Mouse (Mus musculus) small intestine, adult 2 months (tissue): ENCODE data around the gene Mlx. TPM values are rescaled to one million over a fixed set of nuclear protein-coding genes. Genes with fewer than 3 reads are reported as not detected.

Experiments used
- H3K27ac ChIP-seq: fragments of 200-500 bp; 2 replicates; pipeline ENCODE4 v1.5.1; 2012; ENCODE audit warnings: low read depth, low read length, control low read depth, inconsistent platforms; ENCODE audit not compliant: insufficient read depth
- H3K27me3 ChIP-seq: fragments of 200-500 bp; 2 replicates; pipeline ENCODE4 v1.6.1; 2012; ENCODE audit warnings: mild to moderate bottlenecking, moderate library complexity, low read length, inconsistent platforms; ENCODE audit not compliant: control insufficient read depth, insufficient read depth
- H3K36me3 ChIP-seq: fragments of 200-500 bp; 2 replicates; pipeline ENCODE4 v1.6.1; 2012; ENCODE audit warnings: mild to moderate bottlenecking, low read length, control low read depth, inconsistent platforms; ENCODE audit not compliant: control insufficient read depth, insufficient read depth
- H3K4me1 ChIP-seq: fragments of 200-500 bp; 2 replicates; pipeline ENCODE4 v1.6.1; 2012; ENCODE audit warnings: low read length, inconsistent platforms, mixed read lengths; ENCODE audit not compliant: control insufficient read depth, insufficient read depth, insufficient read length
- H3K4me3 ChIP-seq: fragments of 200-500 bp; 2 replicates; pipeline ENCODE4 v1.5.1; 2012; ENCODE audit warnings: low read depth, mild to moderate bottlenecking, control low read depth, inconsistent platforms, low read length, moderate library complexity
- CTCF ChIP-seq: fragments of 200-500 bp; IDR thresholded peaks from 2 replicates; pipeline ENCODE4 v1.5.1; 2012; ENCODE audit warnings: low read depth, mild to moderate bottlenecking, control low read depth, inconsistent platforms, low read length, moderate library complexity, mixed read lengths; ENCODE audit not compliant: insufficient replicate concordance, insufficient read length; ENCODE audit errors: extremely low read depth
- POLR2A ChIP-seq: fragments of 200-500 bp; IDR thresholded peaks from 2 replicates; pipeline ENCODE4 v1.6.1; 2012; ENCODE audit warnings: low read depth, mild to moderate bottlenecking, control low read depth, inconsistent platforms, low read length, moderate library complexity
- WGBS: fragments of 180-500 bp; shearing (Covaris S2); methylation state at CpG from one replicate; pipeline ENCODE4 v1.1.7; 2018; 5-methylcytosine and 5-hydroxymethylcytosine counted together
- polyA plus RNA-seq: library from polyadenylated mRNA; depleted of rRNA; stranded (reverse); fragments of >200 nt; gene quantifications from 2 replicates; pipeline ENCODE4 v1.2.3, GENCODE M21; 2012

The Mlx gene
- polyA plus RNA-seq, 1 experiment: 100 TPM

DNA sequence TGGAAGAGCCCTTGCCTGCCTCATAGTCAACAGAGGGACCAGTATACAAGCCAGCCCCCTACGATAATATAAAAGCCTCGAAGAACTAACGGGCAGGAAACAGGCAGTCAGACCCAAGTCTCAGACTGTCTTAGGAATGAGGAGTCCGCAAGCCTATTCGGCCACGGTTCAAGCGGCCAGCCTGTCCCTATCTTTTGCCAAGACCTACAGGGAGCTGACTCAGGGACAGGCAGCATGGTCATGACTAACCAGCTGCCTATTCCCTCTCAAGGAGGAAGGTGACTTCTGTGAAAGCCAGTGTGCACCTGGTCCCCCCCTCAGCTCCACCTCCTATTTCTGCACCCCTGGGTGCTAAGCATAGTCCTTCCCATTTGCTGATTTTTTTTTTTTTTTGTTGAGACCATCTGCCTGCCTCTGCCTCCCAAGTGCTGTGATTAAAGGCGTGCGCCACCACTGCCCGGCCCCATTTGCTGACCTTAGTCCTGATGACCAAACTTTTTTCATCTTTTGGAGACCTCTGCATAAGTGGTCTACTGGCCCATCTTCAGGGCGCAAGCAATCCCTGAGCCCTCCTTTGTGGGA lies 42.0 kb downstream of the Mlx start:
- Histone ChIP-seq H3K27ac (no peak overlapping the region), H3K4me1 (peaks cover 6% of the 10 kb centered on the region), H3K4me3 (no peak overlapping the region), H3K27me3 (no peaks in the 10 kb centered on the region), H3K36me3 (peaks cover 10% of the 10 kb centered on the region)
- 84% methylated on average over 11 of the region's 11 CpGs for WGBS
- TF ChIP-seq POLR2A (no peak), CTCF (no peak)

DNA sequence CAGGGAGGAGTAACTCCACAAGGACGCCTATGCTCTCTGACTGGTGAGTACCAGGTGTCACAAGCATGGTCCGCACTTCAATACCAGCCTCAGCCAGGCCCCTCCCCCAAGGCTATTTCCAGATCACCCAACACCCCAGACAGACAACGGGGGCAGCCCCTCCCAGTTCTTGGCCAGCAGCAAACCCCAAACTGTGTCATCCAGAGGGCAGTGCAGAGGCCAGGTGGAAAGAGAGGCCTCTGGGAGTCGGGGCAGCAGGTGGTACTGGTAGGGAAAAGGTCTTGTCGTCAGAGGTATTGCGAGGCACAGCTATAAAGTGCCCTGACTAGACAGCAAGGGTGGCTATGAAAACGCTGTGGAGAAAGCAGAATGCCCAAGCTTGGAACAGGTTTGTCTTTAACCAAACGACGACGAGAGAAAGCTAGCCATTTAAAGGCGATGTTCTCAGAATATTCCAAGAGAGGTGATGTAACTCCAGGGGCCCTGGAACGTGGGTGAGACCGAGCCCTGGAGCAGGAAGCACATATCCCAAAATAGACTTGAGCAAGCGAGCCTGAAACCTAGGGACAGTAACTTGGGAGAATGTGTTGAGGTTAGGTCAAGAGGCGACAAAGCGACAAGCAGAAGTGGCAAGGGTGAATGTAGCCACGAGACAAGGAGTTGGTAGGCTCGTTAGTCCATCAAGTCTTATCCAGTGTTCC lies 43.1 kb downstream of the Mlx start:
- 25% methylated on average over 18 of the region's 18 CpGs for WGBS
- Histone ChIP-seq H3K36me3 (peaks cover 10% of the 10 kb centered on the region), H3K4me3 (no peak overlapping the region), H3K4me1 (peaks cover 6% of the 10 kb centered on the region), H3K27me3 (no peaks in the 10 kb centered on the region), H3K27ac (no peak overlapping the region)
- TF ChIP-seq CTCF (no peak), POLR2A (no peak)

DNA sequence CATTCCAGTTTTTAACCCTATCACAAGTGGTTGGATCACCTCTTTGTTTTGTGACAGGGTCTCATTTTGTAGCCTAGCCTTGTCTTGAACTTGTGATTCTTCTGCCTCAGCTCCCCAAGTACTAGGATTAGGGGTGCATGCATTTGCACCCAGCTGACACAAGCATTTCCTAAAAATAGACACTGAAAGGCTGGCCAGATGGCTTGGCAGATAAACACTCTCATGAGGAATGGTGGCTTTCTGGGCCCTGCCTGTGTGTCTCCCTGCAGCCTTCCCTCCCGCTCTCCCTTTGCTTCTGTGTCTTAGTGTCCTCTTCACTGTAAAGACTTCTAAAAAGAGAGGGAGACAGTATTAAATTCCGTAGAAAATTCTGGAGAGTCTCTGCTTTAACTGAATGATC lies 44.1 kb downstream of the Mlx start:
- H3K36me3 ChIP-seq: peaks cover 4% of the 10 kb centered on the region
- 87% methylated on average over 2 of the region's 2 CpGs for WGBS
- TF ChIP-seq POLR2A (no peak), CTCF (no peak)

DNA sequence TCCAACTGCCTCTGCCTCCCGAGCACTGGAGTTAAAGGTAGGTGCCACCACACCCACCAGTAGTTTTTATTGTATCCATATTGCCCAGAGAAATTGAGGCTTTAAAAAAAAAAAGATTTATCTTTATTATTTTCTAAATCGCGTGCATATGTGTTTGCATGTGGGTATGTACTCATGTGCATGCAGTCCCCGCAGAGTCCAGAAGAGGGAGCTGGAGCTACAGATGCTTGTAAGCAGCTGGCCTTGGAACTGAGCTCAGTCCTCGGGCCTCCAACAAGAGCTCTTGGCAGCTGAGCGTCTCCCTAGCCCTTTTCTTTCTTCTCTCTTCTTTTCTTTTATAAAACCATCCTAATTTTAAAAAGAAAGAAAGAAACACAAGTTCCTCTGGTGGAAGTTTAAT lies 44.6 kb downstream of the Mlx start:
- no peak overlapping the region for H3K27ac ChIP-seq
- peak; percentile 46; the same call in 1 of the 2 replicates for TF ChIP-seq CTCF
- no peak for TF ChIP-seq POLR2A
- H3K4me3 ChIP-seq: no peak overlapping the region
- H3K36me3 ChIP-seq: no peaks in the 10 kb centered on the region
- peaks cover 6% of the 10 kb centered on the region for H3K4me1 ChIP-seq
- no peaks in the 10 kb centered on the region for H3K27me3 ChIP-seq
- 82% methylated on average over 6 of the region's 6 CpGs for WGBS

More for the DNA sequence above, 44.1 kb downstream of the Mlx start:
- H3K4me3 ChIP-seq: no peak overlapping the region
- H3K27ac ChIP-seq: no peak overlapping the region
- H3K27me3 ChIP-seq: no peaks in the 10 kb centered on the region
- peaks cover 6% of the 10 kb centered on the region for H3K4me1 ChIP-seq

DNA sequence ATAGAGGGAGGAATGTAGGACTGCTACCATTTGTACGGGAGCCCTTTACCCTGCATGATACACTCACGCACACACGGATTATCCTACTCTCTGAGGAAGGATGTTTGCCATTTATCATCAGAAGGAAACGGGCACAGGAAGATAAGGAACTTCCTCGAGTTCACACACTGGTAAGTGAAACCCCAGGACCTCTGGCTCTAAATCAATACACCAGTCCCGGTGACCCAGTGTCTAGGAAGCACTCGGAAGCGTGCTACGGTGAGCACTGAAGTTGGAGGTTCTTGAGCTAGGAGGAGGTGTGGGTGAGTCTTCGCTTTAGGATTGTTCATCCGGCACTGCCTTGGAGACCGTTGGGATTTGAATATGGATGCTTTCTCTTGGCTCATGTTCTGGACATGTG lies 46.0 kb downstream of the Mlx start:
- Histone ChIP-seq H3K36me3 (no peaks in the 10 kb centered on the region), H3K4me1 (peaks cover 6% of the 10 kb centered on the region), H3K4me3 (no peak overlapping the region), H3K27ac (no peak overlapping the region), H3K27me3 (no peaks in the 10 kb centered on the region)
- 49% methylated on average over 12 of the region's 12 CpGs for WGBS
- TF ChIP-seq POLR2A (no peak), CTCF (no peak)

DNA sequence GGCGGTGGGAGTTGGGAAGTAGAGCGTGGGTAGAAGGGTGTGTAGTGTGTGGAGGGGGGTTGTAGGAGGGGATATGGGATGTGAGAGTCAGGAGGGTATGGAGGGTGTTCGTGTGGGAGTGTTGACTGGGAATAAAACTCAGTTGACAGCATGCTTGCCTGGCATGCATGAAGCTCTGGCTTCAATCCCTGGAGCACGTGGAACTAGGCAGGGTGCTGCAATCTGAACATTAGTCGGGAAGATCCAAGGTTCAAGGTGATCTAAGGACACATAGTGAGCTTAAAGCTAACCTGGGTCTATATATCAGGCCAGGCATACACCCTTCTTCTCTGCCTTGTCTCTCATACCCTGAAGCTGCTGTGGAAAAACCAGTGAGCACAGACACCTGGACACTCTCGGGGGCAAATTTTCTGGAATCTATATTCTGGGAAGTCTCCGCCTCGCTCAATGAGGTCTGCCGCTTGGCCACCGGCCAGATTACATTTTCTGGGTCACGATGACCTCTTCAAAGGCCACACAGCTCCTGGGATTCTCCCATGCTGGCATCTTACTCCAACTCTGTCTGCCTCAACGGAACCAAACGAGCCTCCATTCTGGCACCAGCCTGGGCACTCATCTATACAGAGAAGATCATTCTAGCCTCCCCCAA lies 47.3 kb downstream of the Mlx start:
- no peak overlapping the region for H3K27ac ChIP-seq
- no peaks in the 10 kb centered on the region for H3K36me3 ChIP-seq
- no peaks in the 10 kb centered on the region for H3K27me3 ChIP-seq
- TF ChIP-seq POLR2A: no peak
- TF ChIP-seq CTCF: no peak
- peaks cover 6% of the 10 kb centered on the region for H3K4me1 ChIP-seq
- no peak overlapping the region for H3K4me3 ChIP-seq
- WGBS: 64% methylated on average over 13 of the region's 13 CpGs

DNA sequence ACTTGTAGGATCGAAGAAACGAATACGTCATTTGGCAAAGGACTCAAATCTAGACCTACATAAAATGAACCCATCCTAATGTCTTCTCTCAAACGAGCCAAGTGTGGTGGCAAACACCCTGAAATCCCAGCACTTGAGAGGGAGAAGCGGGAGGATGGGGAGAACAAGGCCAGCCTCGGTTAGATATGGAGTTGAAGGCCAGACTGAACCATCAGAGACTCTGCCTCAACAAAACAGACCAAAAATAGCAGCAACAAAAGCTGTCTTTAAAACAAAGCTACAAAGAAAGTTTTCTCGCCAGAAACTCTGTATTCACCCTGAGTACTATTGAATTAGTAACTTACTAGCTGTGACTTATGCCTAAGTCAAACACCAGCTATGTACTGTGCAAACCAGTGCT lies 49.9 kb downstream of the Mlx start:
- no peak for TF ChIP-seq CTCF
- no peak for TF ChIP-seq POLR2A
- Histone ChIP-seq H3K27ac (no peak overlapping the region), H3K36me3 (no peaks in the 10 kb centered on the region), H3K27me3 (peaks cover 9% of the 10 kb centered on the region; the same call in 1 of the 2 replicates), H3K4me3 (no peak overlapping the region), H3K4me1 (peaks cover 2% of the 10 kb centered on the region; the same call in 1 of the 2 replicates)
- WGBS: 79% methylated on average over 7 of the region's 7 CpGs
